Mouse (Mus musculus): ENCODE data around the gene Gm10273. TPM values are rescaled to one million over a fixed set of nuclear protein-coding genes. Genes with fewer than 3 reads are reported as not detected.
A peak's percentile ranks its signal among the peaks of the same experiment; 100 is the strongest.

The Gm10273 gene
- polyA plus RNA-seq, 1 experiment: 15.9 TPM

- DNase-seq: no peak
- Histone ChIP-seq H3K27ac (ENCODE audit: insufficient read depth, low read length) (no peak overlapping the region), H3K27me3 (ENCODE audit: control insufficient read depth, insufficient read depth, low read length) (no peaks in the 10 kb centered on the region), H3K4me1 (ENCODE audit: control insufficient read depth, insufficient read depth, low read length) (peaks cover 4% of the 10 kb centered on the region), H3K4me3 (replicated peaks; ENCODE audit: insufficient read depth, low read depth, low read length) (no peak overlapping the region)
- TF ChIP-seq CTCF (IDR thresholded peaks at IDR 0.05; ENCODE audit: borderline replicate concordance, insufficient read depth, low read depth, low read length) (no peak), POLR2A (IDR thresholded peaks at IDR 0.05; ENCODE audit: borderline replicate concordance, insufficient read depth, low read length) (no peak)
- 92% methylated on average over 4 of the region's 4 CpGs for WGBS
Observed at GRCm38 (mm10) chr10:59426371-59426770, 30.9 kb downstream of the Gm10273 start.

GRCm38 (mm10) chr10:59429448-59430135 lies 34.2 kb downstream of the Gm10273 start:
- H3K27ac ChIP-seq (ENCODE audit: insufficient read depth, low read length): no peak overlapping the region
- no peak for DNase-seq
- no peak overlapping the region for H3K4me3 ChIP-seq (replicated peaks; ENCODE audit: insufficient read depth, low read depth, low read length)
- no peak for TF ChIP-seq POLR2A (IDR thresholded peaks at IDR 0.05; ENCODE audit: borderline replicate concordance, insufficient read depth, low read length)
- no peak for TF ChIP-seq CTCF (IDR thresholded peaks at IDR 0.05; ENCODE audit: borderline replicate concordance, insufficient read depth, low read depth, low read length)
- WGBS: 70% methylated on average over 16 of the region's 16 CpGs
- peaks cover 4% of the 10 kb centered on the region for H3K4me1 ChIP-seq (ENCODE audit: control insufficient read depth, insufficient read depth, low read length)
- no peaks in the 10 kb centered on the region for H3K27me3 ChIP-seq (ENCODE audit: control insufficient read depth, insufficient read depth, low read length)

GRCm38 (mm10) chr10:59430701-59431218 lies 35.3 kb downstream of the Gm10273 start:
- Histone ChIP-seq H3K4me3 (replicated peaks; ENCODE audit: insufficient read depth, low read depth, low read length) (no peak overlapping the region), H3K27ac (ENCODE audit: insufficient read depth, low read length) (no peak overlapping the region), H3K27me3 (ENCODE audit: control insufficient read depth, insufficient read depth, low read length) (no peaks in the 10 kb centered on the region), H3K4me1 (ENCODE audit: control insufficient read depth, insufficient read depth, low read length) (no peaks in the 10 kb centered on the region; the same call in 1 of the 2 replicates)
- WGBS: 84% methylated on average over 6 of the region's 6 CpGs
- no peak for DNase-seq
- TF ChIP-seq POLR2A (IDR thresholded peaks at IDR 0.05; ENCODE audit: borderline replicate concordance, insufficient read depth, low read length): no peak
- no peak for TF ChIP-seq CTCF (IDR thresholded peaks at IDR 0.05; ENCODE audit: borderline replicate concordance, insufficient read depth, low read depth, low read length)

- Histone ChIP-seq H3K27me3 (ENCODE audit: control insufficient read depth, insufficient read depth, low read length) (no peaks in the 10 kb centered on the region), H3K4me3 (replicated peaks; ENCODE audit: insufficient read depth, low read depth, low read length) (no peak overlapping the region), H3K27ac (ENCODE audit: insufficient read depth, low read length) (no peak overlapping the region), H3K4me1 (ENCODE audit: control insufficient read depth, insufficient read depth, low read length) (no peaks in the 10 kb centered on the region)
- TF ChIP-seq POLR2A (IDR thresholded peaks at IDR 0.05; ENCODE audit: borderline replicate concordance, insufficient read depth, low read length): no peak
- no peak for TF ChIP-seq CTCF (IDR thresholded peaks at IDR 0.05; ENCODE audit: borderline replicate concordance, insufficient read depth, low read depth, low read length)
- no peak for DNase-seq
- 97% methylated on average over 18 of the region's 18 CpGs for WGBS
Observed at GRCm38 (mm10) chr10:59435746-59436145, 40.3 kb downstream of the Gm10273 start.

GRCm38 (mm10) chr10:59438651-59439050 lies 43.2 kb downstream of the Gm10273 start:
- Histone ChIP-seq H3K27ac (ENCODE audit: insufficient read depth, low read length) (no peak overlapping the region), H3K4me1 (ENCODE audit: control insufficient read depth, insufficient read depth, low read length) (no peaks in the 10 kb centered on the region), H3K4me3 (replicated peaks; ENCODE audit: insufficient read depth, low read depth, low read length) (no peak overlapping the region), H3K27me3 (ENCODE audit: control insufficient read depth, insufficient read depth, low read length) (no peaks in the 10 kb centered on the region)
- TF ChIP-seq CTCF (IDR thresholded peaks at IDR 0.05; ENCODE audit: borderline replicate concordance, insufficient read depth, low read depth, low read length): no peak
- TF ChIP-seq POLR2A (IDR thresholded peaks at IDR 0.05; ENCODE audit: borderline replicate concordance, insufficient read depth, low read length): no peak
- WGBS: 94% methylated on average over 12 of the region's 12 CpGs
- no peak for DNase-seq

- Histone ChIP-seq H3K27ac (ENCODE audit: insufficient read depth, low read length) (no peak overlapping the region), H3K4me1 (ENCODE audit: control insufficient read depth, insufficient read depth, low read length) (no peaks in the 10 kb centered on the region), H3K27me3 (ENCODE audit: control insufficient read depth, insufficient read depth, low read length) (no peaks in the 10 kb centered on the region), H3K4me3 (replicated peaks; ENCODE audit: insufficient read depth, low read depth, low read length) (no peak overlapping the region)
- WGBS: 25% methylated on average over 5 of the region's 5 CpGs
- TF ChIP-seq POLR2A (IDR thresholded peaks at IDR 0.05; ENCODE audit: borderline replicate concordance, insufficient read depth, low read length): no peak
- no peak for TF ChIP-seq CTCF (IDR thresholded peaks at IDR 0.05; ENCODE audit: borderline replicate concordance, insufficient read depth, low read depth, low read length)
- peak in 1 of 2 experiments; percentile 15 for DNase-seq
Observed at GRCm38 (mm10) chr10:59439508-59439931, 44.1 kb downstream of the Gm10273 start.

- WGBS: 23% methylated on average over 6 of the region's 6 CpGs
- Histone ChIP-seq H3K27ac (ENCODE audit: insufficient read depth, low read length) (no peak overlapping the region), H3K27me3 (ENCODE audit: control insufficient read depth, insufficient read depth, low read length) (no peaks in the 10 kb centered on the region), H3K4me1 (ENCODE audit: control insufficient read depth, insufficient read depth, low read length) (no peaks in the 10 kb centered on the region), H3K4me3 (replicated peaks; ENCODE audit: insufficient read depth, low read depth, low read length) (no peak overlapping the region)
- TF ChIP-seq POLR2A (IDR thresholded peaks at IDR 0.05; ENCODE audit: borderline replicate concordance, insufficient read depth, low read length) (no peak), CTCF (IDR thresholded peaks at IDR 0.05; ENCODE audit: borderline replicate concordance, insufficient read depth, low read depth, low read length) (no peak)
- no peak for DNase-seq
Observed at GRCm38 (mm10) chr10:59440177-59440576, 44.7 kb downstream of the Gm10273 start.

- no peaks in the 10 kb centered on the region for H3K27me3 ChIP-seq (ENCODE audit: control insufficient read depth, insufficient read depth, low read length)
- no peak within 1 kb of the TSS for H3K27ac ChIP-seq (ENCODE audit: insufficient read depth, low read length)
- no peak within 1 kb of the TSS for H3K4me3 ChIP-seq (replicated peaks; ENCODE audit: insufficient read depth, low read depth, low read length)
- TF ChIP-seq CTCF (IDR thresholded peaks at IDR 0.05; ENCODE audit: borderline replicate concordance, insufficient read depth, low read depth, low read length) (no peak), POLR2A (IDR thresholded peaks at IDR 0.05; ENCODE audit: borderline replicate concordance, insufficient read depth, low read length) (no peak)
- no peaks in the 10 kb centered on the region for H3K4me1 ChIP-seq (ENCODE audit: control insufficient read depth, insufficient read depth, low read length)
- WGBS: 90% methylated on average over 11 of the region's 11 CpGs
- no peak for DNase-seq
Observed at GRCm38 (mm10) chr10:59441735-59442134, 46.3 kb downstream of the Gm10273 start, which contains the start of gene Oit3. Oit3 (minus strand) TSS chr10:59441778.
